Mouse (Mus musculus) CH12.LX (cell line): ENCODE measurements around the gene Krt18. TPM values are rescaled to one million over a fixed set of nuclear protein-coding genes. Genes with fewer than 3 reads are reported as not detected.

Experiments
- DNase-seq: peaks from one replicate; pipeline ENCODE4 v3.0.0-alpha.2; 2013; ENCODE audit errors: extremely low read depth
- H3K27ac ChIP-seq: 2 replicates; pipeline ENCODE4 v1.5.1; 2012; ENCODE audit warnings: low read depth, mild to moderate bottlenecking, control low read depth, moderate library complexity; ENCODE audit not compliant: insufficient read depth
- H3K27me3 ChIP-seq: replicated peaks from 2 replicates; pipeline ENCODE3; 2012; ENCODE audit warnings: inconsistent platforms
- H3K36me3 ChIP-seq, 2 experiments: replicated peaks in 1 of 2; 2 replicates each; pipeline versions ENCODE3 to v1.6.1; 2012; ENCODE audit warnings: inconsistent platforms in 1 of 2, low read length in 1 of 2, mild to moderate bottlenecking in 1 of 2, mixed read lengths in 1 of 2, moderate library complexity in 1 of 2; ENCODE audit not compliant: control insufficient read depth in 1 of 2, insufficient read depth in 1 of 2
- H3K4me1 ChIP-seq, 2 experiments: 2 replicates each; pipeline ENCODE4 v1.6.1; 2012; ENCODE audit warnings: inconsistent platforms in 1 of 2, moderate library complexity in 1 of 2; ENCODE audit not compliant: insufficient read depth in 2 of 2, control insufficient read depth in 1 of 2
- H3K4me2 ChIP-seq: 2 replicates; pipeline ENCODE4 v1.6.1; 2012; ENCODE audit warnings: low read depth, mild to moderate bottlenecking, control low read depth; ENCODE audit not compliant: poor library complexity, insufficient read depth, severe bottlenecking
- H3K4me3 ChIP-seq, 3 experiments: fragments of 150-350 bp in 1 of 3; sonication (generic) in 1 of 3; replicated peaks in 1 of 3; 2 replicates each; pipeline versions ENCODE3 to v1.5.1; 2011 to 2012; ENCODE audit warnings: low read depth in 2 of 3, low read length in 2 of 3, mild to moderate bottlenecking in 2 of 3, moderate library complexity in 2 of 3, control low read depth in 1 of 3, improper control_type of control experiment in 1 of 3, inconsistent platforms in 1 of 3, mixed read lengths in 1 of 3; ENCODE audit not compliant: poor library complexity in 1 of 3
- H3K79me2 ChIP-seq: replicated peaks from 2 replicates; pipeline ENCODE4 v1.6.1; 2012; ENCODE audit warnings: mild to moderate bottlenecking, moderate library complexity; ENCODE audit not compliant: control insufficient read depth, poor library complexity, insufficient read depth, severe bottlenecking; ENCODE audit errors: extremely low read depth
- H3K9ac ChIP-seq: 2 replicates; pipeline ENCODE4 v1.6.1; 2012; ENCODE audit warnings: low read depth, mild to moderate bottlenecking, control low read depth, moderate library complexity; ENCODE audit not compliant: insufficient read depth
- H3K9me3 ChIP-seq: replicated peaks from 2 replicates; pipeline ENCODE3; 2012; ENCODE audit warnings: low read length, inconsistent platforms, mixed read lengths
- BHLHE40 ChIP-seq: IDR thresholded peaks from 2 replicates; pipeline ENCODE4 v1.6.1; 2011; ENCODE audit warnings: mild to moderate bottlenecking, low read depth, low read length, improper control_type of control experiment
- CHD1 ChIP-seq: IDR thresholded peaks from 2 replicates; pipeline ENCODE4 v1.6.1; 2012; ENCODE audit warnings: low read depth, low read length, improper control_type of control experiment, inconsistent platforms
- CHD2 ChIP-seq: IDR thresholded peaks from 2 replicates; pipeline ENCODE4 v1.6.1; 2011; ENCODE audit warnings: low read length, improper control_type of control experiment
- CTCF ChIP-seq, 2 experiments: IDR thresholded peaks in 1 of 2; conservative IDR thresholded peaks in 1 of 2; 2 replicates each; pipeline ENCODE4 v1.5.1; 2011 to 2012; ENCODE audit warnings: low read depth in 2 of 2, low read length in 2 of 2, improper control_type of control experiment in 1 of 2, inconsistent platforms in 1 of 2, mild to moderate bottlenecking in 1 of 2, moderate library complexity in 1 of 2
- EP300 ChIP-seq: IDR thresholded peaks from 2 replicates; pipeline ENCODE4 v1.6.1; 2011; ENCODE audit warnings: low read length, improper control_type of control experiment
- ETS1 ChIP-seq: conservative IDR thresholded peaks from 2 replicates; pipeline ENCODE4 v1.6.1; 2012; ENCODE audit warnings: low read depth, mild to moderate bottlenecking, inconsistent platforms, low read length, improper control_type of control experiment, moderate library complexity
- GABPA ChIP-seq: IDR thresholded peaks from 2 replicates; pipeline ENCODE4 v1.6.1; 2012; ENCODE audit warnings: low read depth, low read length, improper control_type of control experiment, inconsistent platforms; ENCODE audit not compliant: insufficient replicate concordance
- IRF4 ChIP-seq: IDR thresholded peaks from 2 replicates; pipeline ENCODE4 v1.6.1; 2014; ENCODE audit warnings: low read depth, mild to moderate bottlenecking, inconsistent platforms, low read length, improper control_type of control experiment
- MAFK ChIP-seq: IDR thresholded peaks from 2 replicates; pipeline ENCODE4 v1.6.1; 2011; ENCODE audit warnings: low read length, improper control_type of control experiment; ENCODE audit not compliant: insufficient replicate concordance
- MEF2A ChIP-seq: IDR thresholded peaks from 2 replicates; pipeline ENCODE4 v1.6.1; 2014; ENCODE audit warnings: low read depth, mild to moderate bottlenecking, inconsistent platforms, low read length, improper control_type of control experiment, borderline replicate concordance
- PAX5 ChIP-seq: IDR thresholded peaks from 2 replicates; pipeline ENCODE4 v1.6.1; 2012; ENCODE audit warnings: low read length, inconsistent platforms, mixed read lengths
- SMC3 ChIP-seq: IDR thresholded peaks from 2 replicates; pipeline ENCODE4 v1.6.1; 2011; ENCODE audit warnings: low read depth, low read length, improper control_type of control experiment
- TCF12 ChIP-seq: IDR thresholded peaks from 2 replicates; pipeline ENCODE4 v1.6.1; 2014; ENCODE audit warnings: low read depth, mild to moderate bottlenecking, inconsistent platforms, low read length, improper control_type of control experiment
- ZC3H11A ChIP-seq: IDR thresholded peaks from 2 replicates; pipeline ENCODE4 v1.6.1; 2012; ENCODE audit warnings: low read depth, mild to moderate bottlenecking, inconsistent platforms, low read length, improper control_type of control experiment
- ZKSCAN1 ChIP-seq: IDR thresholded peaks from 2 replicates; pipeline ENCODE4 v1.6.1; 2012; ENCODE audit warnings: low read depth, inconsistent platforms, low read length, improper control_type of control experiment, borderline replicate concordance
- dilution Hi-C: fragments of 300-500 bp; cut with MboI; formaldehyde crosslinking; loops from 2 replicates; pipeline ENCODE4 v1.14.3; 2020; ENCODE audit warnings: low sequenced_read_pairs; ENCODE audit not compliant: extremely low pct_unique_long_range_greater_than_20kb, extremely low pct_ligation_motif_present
- in situ Hi-C: fragments of 300-500 bp; cut with MboI; formaldehyde crosslinking; loops from 3 replicates; pipeline ENCODE4 v1.14.3; 2019; ENCODE audit warnings: low sequenced_read_pairs, low pct_ligation_motif_present, low pct_unique_long_range_greater_than_20kb, mixed read lengths
- polyA plus RNA-seq: library from polyadenylated mRNA; unstranded; fragments of >175 nt; gene quantifications from 2 replicates; pipeline ENCODE4 v1.2.1, GENCODE M21; 2012; ENCODE audit warnings: low read depth; ENCODE audit not compliant: insufficient read length
- total RNA-seq, 2 experiments: library from RNA; depleted of rRNA; stranded (reverse); fragments of 300-350 nt in 1 of 2; fragments of >200 nt in 1 of 2; gene quantifications; 2 replicates each; pipeline ENCODE4 v1.2.3; 2012 to 2014

Krt18 gene
- total and polyA plus RNA-seq, 3 experiments, result 0.21 TPM; not detected in 2

- H3K79me2 ChIP-seq, result no peaks in the 10 kb centered on the region
- TF ChIP-seq ZC3H11A, result no peak
- peak; percentile 74 for TF ChIP-seq EP300
- no peak for TF ChIP-seq CHD1
- peak; percentile 32; the same call in 1 of the 2 replicates for TF ChIP-seq CHD2
- 0 out of 2 replicates have a peak, but pooled peaks have one; percentile 36 for TF ChIP-seq TCF12
- TF ChIP-seq ETS1, result peak; percentile 56
- TF ChIP-seq MEF2A, result peak; percentile 36; the same call in 1 of the 2 replicates
- TF ChIP-seq IRF4, result 0 out of 2 replicates have a peak, but pooled peaks have one; percentile 17
- peak; percentile 67 for TF ChIP-seq BHLHE40
- TF ChIP-seq CTCF (conservative IDR thresholded peaks at IDR 0.05 in 1 of 2, IDR thresholded peaks at IDR 0.05 in 1 of 2; ENCODE audit: low read depth in 2 of 2, low read length in 2 of 2), result no peak
- no peak for TF ChIP-seq PAX5
- TF ChIP-seq ZKSCAN1, result no peak
- in situ Hi-C loops (no loop called here), dilution Hi-C loops (no loop called here)
- peak overlapping the region; percentile 48; the same call in 1 of the 2 replicates for H3K4me2 ChIP-seq
- DNase-seq, result peak; percentile 93
- H3K4me1 ChIP-seq, result peaks cover 40 to 83% of the 10 kb centered on the region in 2 experiments
- no peak overlapping the region for H3K9ac ChIP-seq
- peak overlapping the region in 1 of 3 experiments; percentile 10 for H3K4me3 ChIP-seq
- H3K27ac ChIP-seq, result no peak overlapping the region
- no peaks in the 10 kb centered on the region for H3K36me3 ChIP-seq
- H3K27me3 ChIP-seq, result peaks cover 12% of the 10 kb centered on the region
- no peaks in the 10 kb centered on the region for H3K9me3 ChIP-seq
These were observed 15.7 kb upstream of the Krt18 start for GRCm38 (mm10) chr15:102012260-102012765.

- Histone ChIP-seq H3K4me3 (no peak overlapping the region), H3K4me1 (peaks cover 43 to 86% of the 10 kb centered on the region in 2 experiments), H3K4me2 (no peak overlapping the region), H3K9me3 (no peaks in the 10 kb centered on the region), H3K36me3 (no peaks in the 10 kb centered on the region), H3K27me3 (peaks cover 2% of the 10 kb centered on the region), H3K79me2 (no peaks in the 10 kb centered on the region), H3K27ac (no peak overlapping the region), H3K9ac (no peak overlapping the region)
- TF ChIP-seq GABPA (no peak), MAFK (no peak), SMC3 (no peak), PAX5 (no peak)
- no peak for DNase-seq
- dilution Hi-C loops (no loop called here), in situ Hi-C loops (no loop called here)
These were observed 14.3 kb upstream of the Krt18 start for GRCm38 (mm10) chr15:102013651-102014050.
